Mouse (Mus musculus) neutrophil, adult 83 days (primary cell): ENCODE measurements around the gene Efcab5. TPM values are rescaled to one million over a fixed set of nuclear protein-coding genes. Genes with fewer than 3 reads are reported as not detected.

Experiments used
- total RNA-seq, 2 experiments: library from RNA; stranded (reverse); gene quantifications; one replicate each; pipeline ENCODE4 v1.2.4; 2023

Efcab5 gene
- total RNA-seq = 1 to 10 TPM; 2.2 to 3.6 TPM

GRCm38 (mm10) chr11:77188868-77189267 is at the start of gene Efcab5:
Efcab5 (minus strand) TSS chr11:77188968.

GRCm38 (mm10) chr11:77215951-77216760 is 27.4 kb upstream of the Efcab5 start, which contains the start of gene Ssh2:
Ssh2 (plus strand) TSS chr11:77216287.

GRCm38 (mm10) chr11:77078273-77079134 is 110.3 kb downstream of the Efcab5 start, which contains the start of gene Nsrp1:
Nsrp1 (minus strand) TSS chr11:77078435.

Other genes starting within 250 kb of the Efcab5 start
- under 1 TPM in 1 of 2 experiments, not detected in 1; 0.20 TPM for gene Slc6a4, start 190.4 kb downstream of the Efcab5 start, total RNA-seq
- gene Nsrp1, start 110.5 kb downstream of the Efcab5 start, total RNA-seq = 10 to 100 TPM; 16.4 to 17.3 TPM
- gene Ssh2, start 27.3 kb upstream of the Efcab5 start, total RNA-seq = 100 to 1,000 TPM; 146 to 172 TPM